Mouse (Mus musculus) myocyte (in vitro differentiated cells): Measurements from ENCODE around the gene Dennd4a. TPM values are rescaled to one million over a fixed set of nuclear protein-coding genes. Genes with fewer than 3 reads are reported as not detected.
"Not testable (repeated sequence)": the region's sequence is repeated elsewhere in the genome, so short reads cannot be mapped to it uniquely, and the experiment has no call there.

ENCODE experiments used
- H3K27me3 ChIP-seq: one replicate; pipeline ENCODE4 v1.6.1; 2011; ENCODE audit not compliant: control insufficient read depth, insufficient read depth, insufficient read length
- H3K36me3 ChIP-seq: one replicate; pipeline ENCODE4 v1.6.1; 2011; ENCODE audit not compliant: control insufficient read depth, insufficient read depth
- H3K4me2 ChIP-seq: one replicate; pipeline ENCODE4 v1.6.1; 2011; ENCODE audit warnings: low read depth, control low read depth
- H3K4me3 ChIP-seq: one replicate; pipeline ENCODE4 v1.5.1; 2011; ENCODE audit warnings: mild to moderate bottlenecking, control low read depth, moderate library complexity
- H3K79me2 ChIP-seq: one replicate; pipeline ENCODE4 v1.6.1; 2011; ENCODE audit not compliant: control insufficient read depth, insufficient read depth
- H3ac ChIP-seq: one replicate; pipeline ENCODE4 v1.6.1; 2011; ENCODE audit not compliant: control insufficient read depth, insufficient read length
- CEBPB ChIP-seq: IDR thresholded peaks from 2 replicates; pipeline ENCODE4 v1.6.1; 2011; ENCODE audit warnings: mild to moderate bottlenecking, moderate library complexity; ENCODE audit not compliant: poor library complexity, insufficient read depth, severe bottlenecking
- E2F4 ChIP-seq: IDR thresholded peaks from one replicate; pipeline ENCODE4 v1.6.1; 2011; ENCODE audit warnings: mild to moderate bottlenecking, control low read depth, moderate library complexity; ENCODE audit not compliant: insufficient read depth
- MAX ChIP-seq: IDR thresholded peaks from one replicate; pipeline ENCODE4 v1.6.1; 2011; ENCODE audit warnings: low read depth, mild to moderate bottlenecking, control low read depth
- MYOD1 ChIP-seq, 3 experiments: IDR thresholded peaks; one replicate each; pipeline ENCODE4 v1.6.1; 2011; ENCODE audit warnings: control low read depth in 2 of 3, low read depth in 2 of 3, mild to moderate bottlenecking in 2 of 3, moderate library complexity in 1 of 3; ENCODE audit not compliant: insufficient read length in 2 of 3, control insufficient read depth in 1 of 3
- MYOG ChIP-seq, 3 experiments: IDR thresholded peaks; one replicate each; pipeline ENCODE4 v1.6.1; 2011; ENCODE audit warnings: control low read depth in 2 of 3, low read depth in 2 of 3, mild to moderate bottlenecking in 2 of 3; ENCODE audit not compliant: insufficient read length in 2 of 3, control insufficient read depth in 1 of 3, insufficient read depth in 1 of 3
- POLR2A ChIP-seq: IDR thresholded peaks from one replicate; pipeline ENCODE4 v1.6.1; 2011; ENCODE audit warnings: low read depth, mild to moderate bottlenecking, control low read depth, moderate library complexity; ENCODE audit not compliant: insufficient read length
- POLR2AphosphoS2 ChIP-seq: IDR thresholded peaks from one replicate; pipeline ENCODE4 v1.6.1; 2011; ENCODE audit warnings: low read depth, control low read depth; ENCODE audit not compliant: insufficient read length
- REST ChIP-seq: IDR thresholded peaks from one replicate; pipeline ENCODE4 v1.6.1; 2011; ENCODE audit warnings: mild to moderate bottlenecking, control low read depth, moderate library complexity; ENCODE audit not compliant: insufficient read depth, insufficient read length
- SRF ChIP-seq: IDR thresholded peaks from one replicate; pipeline ENCODE4 v1.6.1; 2011; ENCODE audit warnings: low read depth; ENCODE audit not compliant: control insufficient read depth, insufficient read length
- TCF12 ChIP-seq: IDR thresholded peaks from one replicate; pipeline ENCODE4 v1.6.1; 2011; ENCODE audit warnings: mild to moderate bottlenecking, control low read depth; ENCODE audit not compliant: poor library complexity, insufficient read depth, severe bottlenecking
- TCF3 ChIP-seq: IDR thresholded peaks from one replicate; pipeline ENCODE4 v1.6.1; 2011; ENCODE audit warnings: low read depth, control low read depth; ENCODE audit not compliant: insufficient read length
- USF1 ChIP-seq: IDR thresholded peaks from one replicate; pipeline ENCODE4 v1.6.1; 2011; ENCODE audit warnings: low read depth, mild to moderate bottlenecking, control low read depth, moderate library complexity
- polyA plus RNA-seq: library from polyadenylated mRNA; unstranded; fragments of >200 nt; fragmentation: generic; extraction: Trizol; gene quantifications from one replicate; pipeline ENCODE4 v1.2.1, GENCODE M21; 2012; ENCODE audit warnings: missing spikeins

The Dennd4a gene
- polyA plus RNA-seq, 1 experiment, result 5.0 TPM

GRCm38 (mm10) chr9:64814273-64814672 is 3.1 kb downstream of the Dennd4a start:
- Histone ChIP-seq H3ac (no peak overlapping the region), H3K79me2 (peaks cover 46% of the 10 kb centered on the region), H3K4me2 (no peak overlapping the region), H3K36me3 (no peaks in the 10 kb centered on the region), H3K27me3 (no peaks in the 10 kb centered on the region), H3K4me3 (no peak overlapping the region)
- TF ChIP-seq POLR2AphosphoS2 (no peak), E2F4 (no peak), REST (no peak), SRF (no peak), MYOG (IDR thresholded peaks at IDR 0.05; ENCODE audit: control insufficient read depth in 1 of 3, insufficient read depth in 1 of 3, insufficient read length in 2 of 3, low read depth in 2 of 3) (no peak), USF1 (no peak)

GRCm38 (mm10) chr9:64819686-64820085 is 8.5 kb downstream of the Dennd4a start:
- not testable (repeated sequence) for H3ac ChIP-seq, H3K36me3 ChIP-seq, H3K4me2 ChIP-seq, H3K4me3 ChIP-seq, H3K27me3 ChIP-seq
- peaks cover 57% of the 10 kb centered on the region for H3K79me2 ChIP-seq

GRCm38 (mm10) chr9:64820086-64820795 is 9.1 kb downstream of the Dennd4a start:
- TF ChIP-seq POLR2A (no peak), MYOD1 (IDR thresholded peaks at IDR 0.05; ENCODE audit: control insufficient read depth in 1 of 3, insufficient read length in 2 of 3, low read depth in 2 of 3) (no peak), CEBPB (no peak), E2F4 (no peak), POLR2AphosphoS2 (no peak), REST (no peak), SRF (no peak), USF1 (no peak), MAX (no peak), TCF3 (no peak), TCF12 (no peak), MYOG (IDR thresholded peaks at IDR 0.05; ENCODE audit: control insufficient read depth in 1 of 3, insufficient read depth in 1 of 3, insufficient read length in 2 of 3, low read depth in 2 of 3) (no peak)
- Histone ChIP-seq H3ac (no peak overlapping the region), H3K79me2 (peaks cover 52% of the 10 kb centered on the region), H3K36me3 (no peaks in the 10 kb centered on the region), H3K4me3 (no peak overlapping the region), H3K27me3 (no peaks in the 10 kb centered on the region), H3K4me2 (no peak overlapping the region)

GRCm38 (mm10) chr9:64822235-64822634 is 11.1 kb downstream of the Dennd4a start:
- no peak for TF ChIP-seq CEBPB
- TF ChIP-seq USF1, result no peak
- no peak for TF ChIP-seq POLR2A
- no peaks in the 10 kb centered on the region for H3K36me3 ChIP-seq
- no peak overlapping the region for H3ac ChIP-seq
- no peak overlapping the region for H3K4me3 ChIP-seq
- peaks cover 58% of the 10 kb centered on the region for H3K79me2 ChIP-seq
- no peak overlapping the region for H3K4me2 ChIP-seq
- no peaks in the 10 kb centered on the region for H3K27me3 ChIP-seq

GRCm38 (mm10) chr9:64824389-64825008 is 13.4 kb downstream of the Dennd4a start:
- TF ChIP-seq USF1, result no peak
- no peak for TF ChIP-seq TCF3
- TF ChIP-seq MYOG (IDR thresholded peaks at IDR 0.05; ENCODE audit: control insufficient read depth in 1 of 3, insufficient read depth in 1 of 3, insufficient read length in 2 of 3, low read depth in 2 of 3), result no peak
- TF ChIP-seq MYOD1 (IDR thresholded peaks at IDR 0.05; ENCODE audit: control insufficient read depth in 1 of 3, insufficient read length in 2 of 3, low read depth in 2 of 3), result no peak
- no peak for TF ChIP-seq TCF12
- no peak overlapping the region for H3K4me2 ChIP-seq
- H3K4me3 ChIP-seq, result no peak overlapping the region
- no peaks in the 10 kb centered on the region for H3K36me3 ChIP-seq
- no peaks in the 10 kb centered on the region for H3K27me3 ChIP-seq
- peaks cover 49% of the 10 kb centered on the region for H3K79me2 ChIP-seq
- H3ac ChIP-seq, result no peak overlapping the region
